Mouse (Mus musculus): Measurements from ENCODE around the gene Rsad1. TPM values are rescaled to one million over a fixed set of nuclear protein-coding genes. Genes with fewer than 3 reads are reported as not detected.

Rsad1 gene
- total RNA-seq, 2 experiments from 2014 or later: 4.7 to 6.0 TPM

DNA sequence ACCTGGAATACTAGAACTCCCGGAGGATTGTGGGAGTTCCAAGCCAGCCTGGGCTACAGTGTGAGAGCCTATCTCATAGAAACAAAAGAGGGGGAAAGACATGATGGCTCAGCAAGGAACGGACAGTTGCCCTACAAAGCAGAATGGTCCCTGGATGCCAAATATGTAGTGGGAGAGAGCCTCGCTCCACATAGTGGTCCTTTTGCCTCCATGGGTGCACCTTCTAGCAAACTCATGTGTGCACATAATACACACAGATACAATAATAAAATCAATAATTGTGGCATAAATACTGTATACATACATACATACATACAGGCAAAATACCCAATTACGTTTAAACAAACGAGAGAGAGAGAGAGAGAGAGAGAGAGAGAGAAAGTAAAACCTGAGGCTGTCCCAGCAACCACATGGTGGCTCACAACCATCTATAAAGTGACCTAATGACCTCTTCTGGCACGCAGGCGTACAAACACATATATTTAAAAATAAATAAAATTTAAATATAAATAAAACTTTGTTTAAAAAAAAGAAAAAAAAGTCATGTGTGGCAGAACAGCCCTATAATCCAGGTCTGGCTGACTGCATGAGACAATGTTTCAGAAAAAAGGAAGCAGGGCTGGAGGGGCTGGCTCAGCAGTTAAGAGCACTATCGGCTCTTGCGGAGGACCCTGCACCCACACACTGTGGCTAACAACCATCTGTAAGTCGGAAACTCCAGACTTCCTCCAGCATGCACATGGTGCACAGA is 811 bp upstream of the Rsad1 start:
- DNase-seq (ENCODE audit: low spot score in 2 of 2): no peak

GRCm38 (mm10) chr11:94548041-94548784 is 842 bp downstream of the Rsad1 start:
- peak in 1 of 2 experiments; percentile 40 for DNase-seq (ENCODE audit: low spot score in 2 of 2)

GRCm38 (mm10) chr11:94547271-94547670 is 1.8 kb downstream of the Rsad1 start:
- no peak for DNase-seq (ENCODE audit: low spot score in 2 of 2)

DNA sequence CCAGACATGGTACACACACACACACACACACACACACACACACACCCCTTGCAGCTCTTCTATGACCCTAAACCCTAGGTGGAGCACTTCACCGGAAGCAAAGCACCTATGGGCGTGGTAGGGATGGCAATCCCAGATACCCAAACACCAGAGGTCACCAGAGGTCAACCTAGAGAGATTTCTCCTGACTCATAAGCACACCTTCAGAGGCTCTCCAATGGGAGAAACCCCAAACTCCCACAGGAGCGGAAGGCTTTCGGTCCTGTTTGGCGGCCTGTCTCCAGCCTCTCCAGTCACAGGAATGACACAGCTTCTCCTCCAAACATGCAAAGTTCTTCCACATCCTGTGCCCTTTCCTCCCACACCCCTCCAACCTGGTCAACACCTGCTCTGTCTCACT is 2.7 kb downstream of the Rsad1 start:
- no peak for DNase-seq (ENCODE audit: low spot score in 2 of 2)

- DNase-seq (ENCODE audit: low spot score in 2 of 2): no peak
Measured at GRCm38 (mm10) chr11:94544422-94544821, 4.6 kb downstream of the Rsad1 start.

DNA sequence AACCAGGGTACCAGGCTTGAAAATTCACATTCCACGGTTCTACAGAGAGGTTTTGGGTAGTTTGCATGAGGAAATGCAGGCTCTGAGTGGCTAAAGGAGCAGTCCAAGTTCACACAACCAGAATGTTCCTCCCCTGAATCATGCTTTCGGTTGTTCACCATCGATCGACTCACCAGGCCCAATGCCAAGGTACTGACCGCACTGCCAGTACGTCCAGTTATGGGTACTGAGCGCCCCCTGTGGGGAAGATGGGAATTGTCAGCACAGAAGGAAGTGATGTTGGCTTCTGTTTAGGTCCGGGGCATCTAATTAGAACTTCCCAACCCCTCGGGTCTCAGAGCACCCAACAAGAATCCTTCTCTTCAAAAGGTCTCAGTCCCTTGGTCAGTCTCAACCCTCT is 5.1 kb downstream of the Rsad1 start:
- peak; percentile 89 to 96 for DNase-seq (ENCODE audit: low spot score in 2 of 2)

DNA sequence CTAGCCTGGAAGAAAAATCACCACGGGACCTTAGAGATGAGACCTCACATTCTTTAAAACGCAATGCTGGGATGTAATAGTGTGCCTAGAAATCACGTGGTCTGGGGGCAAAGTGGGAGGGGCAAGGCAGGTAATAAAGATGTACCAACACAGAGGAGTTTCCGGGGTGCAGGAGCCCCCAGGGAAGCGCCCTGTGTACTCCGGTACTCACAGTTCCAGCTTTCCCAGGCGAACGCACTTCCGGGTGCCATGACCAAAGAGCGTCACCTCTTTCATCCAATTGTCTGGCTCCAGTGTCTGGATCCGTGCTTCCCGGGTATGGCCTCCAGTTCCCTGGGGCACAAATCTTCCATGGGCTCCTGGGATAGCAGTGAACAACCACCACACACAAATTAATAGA is 5.7 kb downstream of the Rsad1 start:
- DNase-seq (ENCODE audit: low spot score in 2 of 2): no peak

DNA sequence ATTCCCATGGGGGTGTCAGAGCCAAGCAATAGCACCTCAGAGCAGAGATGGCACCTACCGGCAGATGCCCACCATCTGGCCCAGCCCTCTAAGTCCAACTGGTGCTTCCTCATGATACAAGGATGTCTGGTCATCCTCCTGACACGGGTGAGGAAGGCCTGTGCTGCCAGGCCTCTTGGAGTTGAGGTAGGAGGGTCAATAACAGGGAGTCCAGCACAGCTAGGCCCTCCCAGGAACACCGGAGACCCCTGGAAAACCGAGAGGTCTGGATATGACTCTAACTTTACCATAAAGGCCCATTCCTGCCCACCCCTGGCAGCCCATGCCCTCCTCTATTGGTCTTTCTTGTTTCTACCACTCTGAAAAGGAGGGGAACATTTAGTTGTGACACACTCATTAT is 6.7 kb downstream of the Rsad1 start:
- no peak for DNase-seq (ENCODE audit: low spot score in 2 of 2)

DNA sequence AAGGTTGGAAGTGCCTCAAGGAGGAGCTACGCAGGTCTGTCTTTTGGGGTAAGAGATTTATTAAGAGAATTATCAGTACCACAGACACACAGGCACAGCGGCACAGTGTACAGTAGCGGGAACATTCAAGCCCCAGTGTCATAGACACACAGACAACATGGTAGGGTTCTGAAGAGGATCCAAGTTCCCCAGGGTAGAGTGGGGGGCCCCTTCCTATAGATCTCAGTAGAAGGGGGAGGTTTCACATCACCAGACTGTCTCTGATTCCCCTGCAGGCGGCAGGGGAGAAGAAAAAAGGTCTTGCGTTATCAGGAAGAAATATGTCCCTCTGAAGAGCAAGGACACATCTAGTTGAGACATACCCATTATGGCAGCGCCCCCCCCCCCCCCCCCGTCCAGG is 9.3 kb downstream of the Rsad1 start:
- no peak for DNase-seq (ENCODE audit: low spot score in 2 of 2)

DNA sequence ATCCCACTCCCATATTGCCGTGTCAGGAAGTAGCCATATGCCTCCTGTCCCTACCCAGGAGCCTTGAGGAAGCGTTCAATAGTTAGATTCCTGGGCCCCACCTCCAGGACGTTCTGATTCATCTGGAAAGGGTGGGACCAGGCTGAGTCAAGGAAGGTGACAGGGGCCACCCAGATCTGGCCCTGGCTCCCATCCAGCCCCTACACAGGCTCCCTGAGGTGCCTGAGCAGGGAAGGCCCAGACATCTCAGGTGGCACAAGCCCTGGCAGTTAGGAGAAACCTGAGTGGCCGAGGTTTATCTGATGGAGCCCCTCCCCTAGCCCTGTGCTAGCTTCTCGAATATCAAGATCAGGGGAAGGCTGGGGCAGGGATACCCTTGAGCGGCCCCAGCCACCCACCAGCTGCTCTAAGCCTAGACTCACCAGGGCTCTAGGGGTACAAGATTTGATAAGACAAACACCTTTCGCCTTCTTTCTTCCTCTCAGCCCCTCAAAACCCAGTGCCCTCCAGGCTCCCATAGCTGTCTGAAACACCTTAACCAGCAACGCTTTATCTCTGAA is 10.2 kb downstream of the Rsad1 start:
- DNase-seq (ENCODE audit: low spot score in 2 of 2): no peak

GRCm38 (mm10) chr11:94533171-94533570 is 15.9 kb downstream of the Rsad1 start:
- no peak for DNase-seq (ENCODE audit: low spot score in 2 of 2)

DNA sequence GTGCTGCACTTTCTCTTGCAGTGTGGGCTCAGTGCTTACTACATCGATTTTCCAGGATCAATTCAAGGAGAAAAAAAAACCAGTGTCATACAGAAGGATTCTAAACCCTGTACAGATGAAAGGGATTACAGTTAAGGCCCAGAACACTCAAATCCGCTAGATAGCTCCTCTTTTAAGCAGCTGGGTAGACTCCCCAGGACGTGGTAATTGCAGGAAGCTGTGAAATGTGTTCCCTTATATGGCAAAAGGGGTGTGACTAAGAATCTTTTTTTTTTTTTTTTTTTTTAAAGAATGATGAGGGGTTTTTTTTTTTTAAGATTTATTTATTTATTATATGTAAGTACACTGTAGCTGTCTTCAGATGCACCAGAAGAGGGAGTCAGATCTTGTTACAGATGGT is 20.2 kb downstream of the Rsad1 start:
- DNase-seq (ENCODE audit: low spot score in 2 of 2): no peak

DNA sequence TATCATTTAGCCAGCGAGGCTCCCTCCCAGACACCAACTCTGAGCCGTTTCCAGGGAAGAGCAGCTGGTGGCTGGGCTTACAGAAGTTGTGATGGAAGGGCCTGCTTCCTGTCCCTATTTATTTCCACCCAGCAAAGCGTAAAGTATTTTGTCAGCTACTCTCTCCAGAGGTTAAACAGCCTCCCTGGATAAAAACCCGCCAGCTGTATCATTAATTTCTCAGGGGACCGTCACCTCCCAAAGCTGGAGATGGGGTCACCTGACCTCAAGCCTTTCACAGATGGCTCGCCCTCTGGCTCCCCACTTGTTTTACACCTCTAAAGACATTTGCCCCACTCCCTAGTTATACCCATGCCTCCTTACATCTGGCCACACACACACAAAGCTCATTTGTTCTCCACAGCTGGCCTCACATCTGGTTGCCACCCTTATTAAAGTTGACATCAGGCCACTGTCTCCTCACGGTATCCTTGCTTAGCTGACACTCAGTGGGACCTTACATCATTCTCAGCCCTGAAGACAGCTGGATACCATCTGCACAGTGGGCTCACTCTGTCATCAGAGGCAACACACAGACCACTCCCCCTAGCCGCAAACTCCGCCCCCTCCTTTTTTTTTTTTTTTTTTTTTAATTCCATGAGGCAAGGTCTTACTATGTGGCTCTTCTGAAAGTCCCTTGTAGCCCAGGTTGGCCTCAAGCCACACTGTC is 22.7 kb downstream of the Rsad1 start:
- no peak for DNase-seq (ENCODE audit: low spot score in 2 of 2)

DNA sequence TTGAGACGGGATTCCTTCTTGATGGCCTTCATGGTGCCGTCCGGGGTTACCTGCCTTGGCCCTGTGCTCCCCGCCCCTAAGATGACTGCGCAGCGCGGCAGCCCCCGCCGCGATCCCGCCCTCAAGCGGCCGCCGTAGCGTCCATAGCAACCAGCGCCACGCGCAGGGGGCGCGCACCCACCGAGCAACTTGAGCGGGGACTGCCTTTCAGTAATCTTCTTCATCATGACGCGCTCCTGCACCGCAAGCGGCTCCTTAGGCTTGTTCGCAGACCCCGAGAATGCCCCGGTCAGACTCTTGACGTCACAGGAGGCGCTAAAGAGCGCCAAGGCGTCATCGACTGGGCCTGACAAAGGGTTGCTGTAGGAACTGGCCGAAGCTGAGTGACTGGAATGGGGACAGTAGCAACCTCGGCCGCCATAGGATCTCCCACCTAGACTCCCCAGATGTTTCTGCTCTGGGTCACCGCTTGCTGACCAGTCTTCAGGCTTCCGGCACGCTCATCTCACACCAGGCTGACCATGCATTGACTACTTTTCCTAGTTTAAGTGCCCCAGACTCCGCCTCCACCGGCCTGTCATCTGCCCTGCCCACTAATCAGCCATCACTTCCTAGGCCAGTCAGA is 27.7 kb downstream of the Rsad1 start, which contains the start of gene Mycbpap:
TSS of gene Mycbpap (minus strand) at position 524 of the 625 bp plus-strand sequence.
- DNase-seq (ENCODE audit: low spot score in 2 of 2): no peak

DNA sequence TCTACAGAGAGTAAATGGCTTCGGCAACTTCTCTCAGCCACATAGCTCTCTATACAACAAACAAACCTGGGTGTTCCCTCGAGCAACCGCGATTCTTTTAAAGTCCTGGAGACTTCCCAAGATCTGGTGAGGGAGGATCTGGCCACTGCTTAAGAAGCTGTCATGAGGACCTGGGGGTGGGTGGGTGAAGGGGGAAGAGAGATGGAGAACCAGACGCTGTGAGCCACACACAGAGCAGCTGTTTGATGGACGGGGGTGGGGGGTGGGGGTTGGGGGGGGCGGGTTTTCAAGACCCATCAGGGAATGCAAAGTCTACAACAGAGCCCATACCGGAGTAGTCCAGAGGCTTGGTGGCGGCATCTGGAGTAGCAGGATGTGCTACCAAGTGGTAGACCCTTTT is 35.6 kb downstream of the Rsad1 start:
- DNase-seq (ENCODE audit: low spot score in 2 of 2): no peak

DNA sequence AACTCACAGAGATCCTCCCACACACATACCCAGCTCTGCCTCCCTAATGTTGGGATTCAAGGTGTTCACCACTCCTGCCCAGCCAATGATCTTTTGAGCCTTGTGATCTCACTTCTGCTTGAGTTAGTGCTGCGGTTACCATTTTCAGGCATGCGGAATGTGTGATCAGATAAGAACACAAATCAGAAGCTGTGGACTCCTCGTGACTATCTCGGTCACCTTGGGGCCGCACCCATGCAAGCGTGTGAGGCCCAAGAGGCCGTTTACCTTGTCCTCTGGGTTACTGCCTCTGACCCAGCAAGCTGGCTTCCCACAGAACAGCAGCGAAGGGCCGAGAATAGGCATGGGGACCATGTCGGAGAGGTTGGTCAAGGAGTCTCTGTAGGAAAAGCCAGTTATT is 40.1 kb downstream of the Rsad1 start:
- DNase-seq (ENCODE audit: low spot score in 2 of 2): no peak

GRCm38 (mm10) chr11:94501482-94501881 is 47.6 kb downstream of the Rsad1 start:
- DNase-seq (ENCODE audit: low spot score in 2 of 2): no peak

GRCm38 (mm10) chr11:94500362-94500761 is 48.7 kb downstream of the Rsad1 start:
- DNase-seq (ENCODE audit: low spot score in 2 of 2): no peak

GRCm38 (mm10) chr11:94499661-94500152 is 49.3 kb downstream of the Rsad1 start, which contains the start of gene Epn3:
Gene Epn3 (minus strand): TSS chr11:94499974.
- DNase-seq (ENCODE audit: low spot score in 2 of 2): no peak

DNA sequence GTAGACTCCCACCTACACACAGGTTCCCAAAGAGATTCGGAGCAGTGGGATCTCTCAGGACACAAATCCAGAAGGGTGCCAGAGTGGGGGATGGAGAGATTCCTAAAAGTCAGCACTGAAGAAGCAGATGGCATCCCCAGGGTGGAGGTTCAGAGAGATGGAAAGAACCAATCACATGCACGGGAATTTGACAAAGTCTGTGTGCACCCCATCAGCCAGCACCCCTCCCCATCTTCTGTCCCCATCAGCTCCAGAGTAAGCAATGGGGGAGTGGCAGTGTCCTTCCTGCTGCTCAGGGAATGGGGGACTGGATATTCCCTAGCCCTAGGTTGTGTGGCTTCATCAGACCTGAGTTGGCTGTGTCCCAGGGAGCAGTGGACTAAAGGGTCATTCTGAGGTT is 50.0 kb downstream of the Rsad1 start:
- DNase-seq (ENCODE audit: low spot score in 2 of 2): no peak
